Mouse (Mus musculus): ENCODE data around the gene Slco2a1.
A peak's percentile ranks its signal among the peaks of the same experiment; 100 is the strongest.

Slco2a1 gene

GRCm38 (mm10) chr9:103033381-103033780, 44.9 kb downstream of the Slco2a1 start:
- DNase-seq (ENCODE audit: low spot score in 2 of 2): no peak

GRCm38 (mm10) chr9:103036971-103037391, 48.5 kb downstream of the Slco2a1 start:
- DNase-seq (ENCODE audit: low spot score in 2 of 2): no peak

- DNase-seq (ENCODE audit: low spot score in 2 of 2): no peak
Observed at GRCm38 (mm10) chr9:103038266-103038665, 49.8 kb downstream of the Slco2a1 start.

- no peak for DNase-seq (ENCODE audit: low spot score in 2 of 2)
Observed at GRCm38 (mm10) chr9:103038705-103039104, 50.2 kb downstream of the Slco2a1 start.

- no peak for DNase-seq (ENCODE audit: low spot score in 2 of 2)
Observed at GRCm38 (mm10) chr9:103040581-103040980, 52.1 kb downstream of the Slco2a1 start.

GRCm38 (mm10) chr9:103045406-103045805, 56.9 kb downstream of the Slco2a1 start:
- no peak for DNase-seq (ENCODE audit: low spot score in 2 of 2)

GRCm38 (mm10) chr9:103049049-103049511, 60.6 kb downstream of the Slco2a1 start:
- DNase-seq (ENCODE audit: low spot score in 2 of 2): no peak

- no peak for DNase-seq (ENCODE audit: low spot score in 2 of 2)
Observed at GRCm38 (mm10) chr9:103053829-103054228, 65.3 kb downstream of the Slco2a1 start.

- DNase-seq (ENCODE audit: low spot score in 2 of 2): peak in 1 of 2 experiments; percentile 28
Observed at GRCm38 (mm10) chr9:103055061-103055460, 66.5 kb downstream of the Slco2a1 start.

- no peak for DNase-seq (ENCODE audit: low spot score in 2 of 2)
Observed at GRCm38 (mm10) chr9:103056164-103056563, 67.7 kb downstream of the Slco2a1 start.

GRCm38 (mm10) chr9:103060551-103060950, 72.0 kb downstream of the Slco2a1 start:
- no peak for DNase-seq (ENCODE audit: low spot score in 2 of 2)

- no peak for DNase-seq (ENCODE audit: low spot score in 2 of 2)
Observed at GRCm38 (mm10) chr9:103061471-103062053, 73.0 kb downstream of the Slco2a1 start.

GRCm38 (mm10) chr9:103063591-103063990, 75.1 kb downstream of the Slco2a1 start:
- DNase-seq (ENCODE audit: low spot score in 2 of 2): no peak

- peak in 1 of 2 experiments; percentile 59 for DNase-seq (ENCODE audit: low spot score in 2 of 2)
Observed at GRCm38 (mm10) chr9:103066845-103067244, 78.3 kb downstream of the Slco2a1 start.

- DNase-seq (ENCODE audit: low spot score in 2 of 2): peak in 1 of 2 experiments; percentile 68
Observed at GRCm38 (mm10) chr9:103067651-103068050, 79.1 kb downstream of the Slco2a1 start.

GRCm38 (mm10) chr9:103068769-103069168, 80.3 kb downstream of the Slco2a1 start:
- DNase-seq (ENCODE audit: low spot score in 2 of 2): no peak

- no peak for DNase-seq (ENCODE audit: low spot score in 2 of 2)
Observed at GRCm38 (mm10) chr9:103071541-103072203, 83.2 kb downstream of the Slco2a1 start.

GRCm38 (mm10) chr9:103072204-103072599, 83.7 kb downstream of the Slco2a1 start:
- DNase-seq (ENCODE audit: low spot score in 2 of 2): no peak

GRCm38 (mm10) chr9:103072926-103073515, 84.5 kb downstream of the Slco2a1 start:
- no peak for DNase-seq (ENCODE audit: low spot score in 2 of 2)

GRCm38 (mm10) chr9:103076836-103077531, 88.5 kb downstream of the Slco2a1 start:
- DNase-seq (ENCODE audit: low spot score in 2 of 2): no peak

GRCm38 (mm10) chr9:103078194-103078691, 89.7 kb downstream of the Slco2a1 start:
- no peak for DNase-seq (ENCODE audit: low spot score in 2 of 2)

- DNase-seq (ENCODE audit: low spot score in 2 of 2): no peak
Observed at GRCm38 (mm10) chr9:103080211-103080610, 91.7 kb downstream of the Slco2a1 start.
